Mouse (Mus musculus): ENCODE results near the gene Adam30.

DNA sequence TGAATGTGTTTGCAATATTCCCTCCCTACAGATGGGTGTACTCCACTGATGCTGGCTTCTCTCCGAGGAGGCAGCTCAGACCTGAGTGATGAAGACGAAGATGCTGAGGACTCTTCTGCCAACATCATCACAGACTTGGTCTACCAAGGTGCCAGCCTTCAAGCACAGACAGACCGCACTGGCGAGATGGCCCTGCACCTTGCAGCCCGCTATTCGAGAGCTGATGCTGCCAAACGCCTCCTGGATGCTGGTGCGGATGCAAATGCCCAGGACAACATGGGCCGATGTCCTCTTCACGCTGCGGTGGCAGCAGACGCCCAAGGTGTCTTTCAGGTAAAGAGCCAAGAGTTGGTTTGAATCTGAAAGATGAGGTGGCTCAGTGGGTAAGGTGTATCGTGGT, 17.6 kb upstream of the Adam30 start:
- no peak for TF ChIP-seq MAFK (IDR thresholded peaks at IDR 0.05; ENCODE audit: insufficient read depth, low read depth, low read length)
- TF ChIP-seq ZNF384 (IDR thresholded peaks at IDR 0.05; ENCODE audit: low read depth, low read length): no peak
- no peak for TF ChIP-seq ZC3H11A (IDR thresholded peaks at IDR 0.05; ENCODE audit: borderline replicate concordance, low read depth, low read length)

All from ES-E14 (cell line).